Mouse (Mus musculus) heart, adult 2 months (tissue): ENCODE results near the gene Akap2.

Experiments
- CTCF ChIP-seq: fragments of 200-600 bp; IDR thresholded peaks from 2 replicates; pipeline ENCODE4 v1.8.1; 2022; ENCODE audit warnings: antibody characterized with exemption, mild to moderate bottlenecking, moderate library complexity
- EP300 ChIP-seq: fragments of 200-500 bp; IDR thresholded peaks from 2 replicates; pipeline ENCODE4 v1.6.1; 2011; ENCODE audit warnings: low read depth, low read length, control low read depth; ENCODE audit not compliant: insufficient read depth

GRCm38 (mm10) chr4:57725569-57725968 lies 8.1 kb downstream of the Akap2 start:
- TF ChIP-seq CTCF (no peak), EP300 (no peak)
